Mouse (Mus musculus) induced T-regulatory cell, adult 2 months (primary cell): ENCODE data around the gene Ccser1.

ENCODE experiments used
- DNase-seq: peaks from one replicate; pipeline ENCODE4 v3.0.0-alpha.2; 2012; ENCODE audit warnings: low read depth

The Ccser1 gene

DNA sequence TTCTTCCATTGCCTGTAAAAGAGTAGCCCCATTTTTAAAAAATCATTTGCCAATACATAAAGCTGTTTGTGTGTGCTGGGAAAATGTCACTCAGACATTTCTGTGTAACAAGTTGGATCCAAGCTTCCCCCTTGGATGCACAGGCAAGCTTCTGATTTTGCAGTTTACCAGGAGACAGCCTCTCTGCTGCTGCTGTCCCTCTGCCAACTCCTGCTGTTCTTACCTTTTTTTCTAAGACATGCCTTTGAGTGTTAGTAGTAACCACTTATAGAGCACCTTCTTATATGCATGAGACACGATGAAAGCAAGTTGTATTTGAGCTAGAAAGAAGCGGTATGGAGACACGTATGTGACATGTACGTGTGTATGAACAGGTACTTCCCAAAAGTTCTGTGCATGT, 120.3 kb downstream of the Ccser1 start:
- DNase-seq, result no peak

DNA sequence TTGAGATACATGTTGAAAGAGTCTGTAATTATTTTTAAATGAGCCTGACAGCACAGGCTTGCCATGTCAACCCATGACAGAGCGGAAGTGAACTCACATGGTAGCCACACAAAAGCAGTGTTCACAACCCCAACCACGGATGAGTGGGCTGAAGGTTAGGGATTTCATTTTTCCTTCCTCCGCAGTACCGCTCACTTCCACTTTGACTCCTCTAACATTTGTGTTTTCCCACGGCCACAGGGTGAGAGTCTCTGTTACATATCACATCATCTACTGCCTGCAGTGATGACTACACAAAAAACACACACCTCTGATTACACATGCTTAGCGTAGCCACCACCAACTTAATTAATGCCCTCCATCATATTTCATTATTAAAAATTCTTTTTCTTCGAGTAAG, 120.9 kb downstream of the Ccser1 start:
- DNase-seq, result no peak

DNA sequence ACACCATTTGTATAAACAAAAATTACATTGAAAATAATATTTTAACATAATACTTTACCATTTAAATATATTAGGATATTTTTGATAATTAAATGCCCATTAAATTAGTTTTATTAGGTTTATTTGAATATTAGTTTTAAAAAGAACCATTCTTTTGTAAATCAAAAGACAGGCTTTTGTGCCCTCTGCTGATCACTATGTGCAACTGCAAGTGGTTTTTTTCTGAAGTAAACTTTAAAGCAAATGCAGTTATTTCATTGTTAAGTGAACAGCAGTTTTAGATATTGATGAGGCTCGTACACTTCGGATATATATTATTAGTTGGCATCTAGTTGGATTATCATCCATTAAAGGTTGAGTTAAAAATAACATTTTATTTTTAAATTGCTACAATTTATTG, 121.5 kb downstream of the Ccser1 start:
- peak; percentile 21 for DNase-seq

DNA sequence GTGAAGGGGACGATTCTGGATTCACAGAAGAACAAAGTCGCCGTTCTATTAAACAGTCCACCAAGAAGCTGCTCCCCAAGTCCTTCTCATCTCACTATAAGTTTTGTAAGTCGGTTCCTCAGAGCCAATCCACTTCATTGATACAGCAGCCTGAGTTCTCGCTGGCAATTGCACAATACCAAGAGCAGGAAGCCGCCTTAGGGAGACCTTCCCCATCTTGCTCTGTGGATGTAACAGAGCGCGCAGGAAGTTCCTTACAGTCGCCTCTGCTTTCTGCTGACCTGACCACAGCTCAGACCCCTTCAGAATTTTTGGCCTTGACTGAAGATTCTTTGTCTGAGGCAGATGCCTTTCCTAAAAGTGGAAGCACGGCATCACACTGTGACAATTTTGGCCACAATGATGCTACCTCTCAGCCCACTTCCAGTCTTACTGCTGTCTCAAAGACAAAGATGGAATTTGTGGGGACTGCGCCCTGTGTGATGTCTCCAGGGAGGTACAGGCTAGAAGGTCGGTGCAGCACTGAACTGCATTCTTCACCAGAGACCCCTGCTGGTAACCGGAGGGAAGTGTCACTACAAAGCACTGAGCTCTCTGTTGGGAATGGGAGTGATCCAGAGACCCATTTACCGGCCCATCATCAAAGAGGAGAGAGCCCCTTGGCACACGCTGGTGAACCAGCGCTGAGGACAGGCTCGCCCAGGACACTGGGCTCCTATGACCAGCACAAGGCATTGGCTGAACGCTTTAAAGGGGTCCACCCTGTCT, 131.4 kb downstream of the Ccser1 start:
- DNase-seq, result peak; percentile 6

DNA sequence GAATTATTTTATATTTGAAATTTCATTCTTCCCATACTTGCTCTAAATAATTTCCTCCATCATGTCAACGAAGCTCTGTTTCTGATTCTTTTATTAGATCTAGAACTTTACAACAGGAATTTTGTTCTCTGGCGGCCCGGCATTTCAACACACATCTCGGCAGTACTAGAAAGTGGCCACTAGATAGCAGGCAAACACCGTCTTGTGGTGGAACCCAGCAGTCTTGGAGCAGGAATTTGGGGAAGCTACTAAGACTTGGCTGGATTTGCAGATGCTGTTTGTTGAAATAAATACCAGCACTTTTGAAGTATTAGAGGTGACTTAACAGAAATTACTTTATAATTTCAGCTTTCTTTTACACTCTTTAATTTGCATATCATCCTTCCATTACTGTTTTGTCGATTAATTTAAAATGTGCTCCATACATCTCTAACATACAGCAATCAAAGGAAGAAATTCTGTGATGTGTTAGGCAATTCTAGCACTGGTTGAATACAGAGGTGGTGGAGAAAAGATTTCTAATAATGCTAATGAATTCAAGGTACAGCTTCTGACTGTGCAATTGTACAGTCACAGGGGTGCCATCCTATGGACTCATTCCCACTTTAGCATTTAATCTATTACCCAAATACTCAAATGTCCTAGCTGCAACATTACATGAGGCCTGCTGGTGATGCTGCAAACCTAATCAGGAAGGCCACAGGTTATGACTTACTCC, 135.9 kb downstream of the Ccser1 start:
- no peak for DNase-seq

DNA sequence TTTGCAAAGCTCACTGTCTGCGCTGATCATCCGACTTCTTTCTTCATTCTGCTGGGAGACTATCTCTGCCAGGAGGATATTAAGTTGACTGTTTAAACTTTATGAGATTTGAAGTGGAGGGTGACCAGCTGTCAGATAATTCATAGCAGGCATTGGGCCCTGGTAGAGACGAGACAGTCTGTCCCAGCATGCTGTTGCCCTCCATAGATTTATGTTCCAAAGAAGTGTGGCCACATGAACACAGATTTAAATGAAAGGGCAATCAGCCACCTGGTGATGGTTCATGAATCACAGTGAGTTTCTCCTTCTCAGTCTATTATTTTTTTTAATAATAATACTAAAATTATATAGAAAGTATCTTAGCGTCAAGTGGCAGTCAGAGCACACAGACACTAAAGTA, 140.7 kb downstream of the Ccser1 start:
- no peak for DNase-seq

DNA sequence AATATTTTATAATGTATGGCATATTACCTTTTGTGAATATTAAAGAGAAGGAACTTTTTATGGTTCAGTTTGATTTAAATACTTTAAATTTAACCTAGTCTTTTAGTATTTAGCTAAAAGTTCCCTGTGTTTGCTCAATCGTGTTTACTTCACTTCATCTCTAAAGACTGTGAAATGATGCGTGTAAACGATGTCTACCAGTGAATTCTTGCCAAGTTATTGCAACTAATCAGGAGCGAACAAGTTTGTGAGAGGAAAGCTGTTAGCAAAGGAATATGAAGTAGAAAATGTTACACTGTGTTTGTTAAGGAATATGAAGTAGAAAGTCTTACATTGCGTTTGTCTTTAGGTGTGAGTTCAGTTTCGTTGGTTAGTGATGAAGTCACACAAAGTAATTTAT, 142.2 kb downstream of the Ccser1 start:
- no peak for DNase-seq

DNA sequence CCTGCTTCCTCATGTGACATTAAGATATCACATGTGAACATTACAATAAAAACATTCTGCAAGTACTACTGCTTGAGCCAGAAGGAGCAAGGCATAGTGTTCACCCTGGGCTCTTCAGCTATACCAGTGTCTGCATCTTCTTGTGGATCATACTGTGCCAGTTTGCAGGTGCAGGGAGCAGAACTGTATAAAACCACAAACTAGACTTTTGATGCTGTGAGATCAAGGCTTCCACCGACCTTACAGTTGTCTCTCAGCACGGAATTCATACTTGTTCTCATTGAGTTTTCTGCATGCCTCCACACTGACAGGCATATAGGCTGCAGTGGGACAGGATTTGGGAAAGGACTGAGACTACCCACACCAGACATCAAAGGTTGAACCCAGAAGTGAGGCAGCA, 146.0 kb downstream of the Ccser1 start:
- DNase-seq, result no peak

DNA sequence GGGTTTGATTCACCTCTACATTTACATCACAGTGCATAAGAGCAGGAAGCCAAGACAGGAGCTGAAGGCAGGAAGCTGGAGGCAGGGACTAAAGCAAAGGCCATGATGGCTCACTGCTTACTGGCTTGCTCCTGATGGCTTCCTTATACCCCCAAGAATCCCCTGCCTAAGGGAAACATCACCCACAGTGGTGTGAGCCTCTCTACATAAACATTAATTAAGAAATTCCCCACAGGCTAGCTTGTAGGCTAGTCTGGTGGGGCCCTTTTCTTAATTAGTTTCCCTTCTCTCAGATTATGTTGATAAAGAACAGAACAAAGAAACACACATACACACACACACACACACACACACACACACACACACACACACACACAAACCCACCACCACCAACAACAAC, 148.9 kb downstream of the Ccser1 start:
- DNase-seq, result no peak

DNA sequence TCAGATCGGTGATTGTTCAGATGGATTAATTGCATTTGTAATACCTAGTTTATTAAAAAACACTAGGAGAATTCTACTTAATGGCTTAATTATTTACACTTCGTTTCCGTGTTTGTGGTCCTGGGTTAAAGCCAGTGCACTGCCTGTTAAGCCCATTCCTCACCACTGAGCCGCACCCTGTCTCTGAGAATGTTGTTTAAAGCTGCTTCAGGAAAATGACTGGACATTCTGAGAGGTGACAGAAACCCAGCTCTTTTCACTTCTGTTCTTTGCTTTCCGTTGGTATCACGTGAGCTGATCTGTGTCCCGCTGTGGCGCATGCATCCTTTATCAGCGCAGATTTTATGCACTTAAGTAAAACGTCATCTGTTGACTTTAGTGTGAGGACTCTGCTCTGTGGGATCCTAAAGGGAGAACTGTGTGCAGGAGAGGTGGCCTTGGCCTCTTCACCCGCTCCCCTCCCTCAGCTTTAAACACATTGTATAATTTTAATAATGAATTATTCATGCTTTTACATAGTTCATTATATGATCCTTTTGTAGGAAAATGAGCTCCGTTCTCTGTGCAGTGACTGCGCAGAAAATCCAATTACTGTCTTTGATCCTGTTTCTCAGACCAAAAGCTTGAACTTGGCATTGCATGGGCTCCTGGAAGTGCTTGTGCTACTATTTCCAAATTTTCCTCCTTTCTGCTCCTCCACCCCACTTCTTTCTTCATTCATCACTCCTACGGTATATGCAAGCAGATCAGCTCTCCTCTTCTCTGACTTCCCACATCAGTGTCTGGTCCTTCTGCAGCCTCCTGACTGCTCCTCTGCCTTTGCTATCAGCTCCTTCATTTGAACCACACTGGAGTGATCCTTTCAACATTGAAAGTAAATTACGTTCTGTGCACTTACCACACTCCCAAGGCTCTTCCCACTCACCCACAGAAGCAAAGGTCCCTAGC, 149.7 kb downstream of the Ccser1 start:
- DNase-seq, result no peak

DNA sequence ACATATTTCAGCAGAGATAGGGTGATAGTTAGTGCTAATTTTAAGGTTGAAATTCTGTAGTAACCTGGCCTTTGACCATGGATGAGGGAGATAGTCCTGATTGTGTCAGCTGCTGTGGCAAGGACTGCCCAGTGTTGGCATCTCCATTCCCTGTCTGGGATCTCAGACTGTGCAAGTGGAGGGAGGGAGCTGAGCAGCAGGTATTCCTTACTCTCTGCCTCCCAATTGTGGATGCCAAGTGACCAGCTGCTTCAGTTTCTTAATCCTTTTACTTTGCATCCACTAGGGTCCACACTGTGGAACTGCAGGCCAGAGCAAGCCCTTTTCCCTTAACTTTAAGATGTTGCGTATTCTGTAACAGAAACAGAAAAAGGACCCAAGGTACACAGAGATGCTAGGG, 154.3 kb downstream of the Ccser1 start:
- DNase-seq, result no peak

DNA sequence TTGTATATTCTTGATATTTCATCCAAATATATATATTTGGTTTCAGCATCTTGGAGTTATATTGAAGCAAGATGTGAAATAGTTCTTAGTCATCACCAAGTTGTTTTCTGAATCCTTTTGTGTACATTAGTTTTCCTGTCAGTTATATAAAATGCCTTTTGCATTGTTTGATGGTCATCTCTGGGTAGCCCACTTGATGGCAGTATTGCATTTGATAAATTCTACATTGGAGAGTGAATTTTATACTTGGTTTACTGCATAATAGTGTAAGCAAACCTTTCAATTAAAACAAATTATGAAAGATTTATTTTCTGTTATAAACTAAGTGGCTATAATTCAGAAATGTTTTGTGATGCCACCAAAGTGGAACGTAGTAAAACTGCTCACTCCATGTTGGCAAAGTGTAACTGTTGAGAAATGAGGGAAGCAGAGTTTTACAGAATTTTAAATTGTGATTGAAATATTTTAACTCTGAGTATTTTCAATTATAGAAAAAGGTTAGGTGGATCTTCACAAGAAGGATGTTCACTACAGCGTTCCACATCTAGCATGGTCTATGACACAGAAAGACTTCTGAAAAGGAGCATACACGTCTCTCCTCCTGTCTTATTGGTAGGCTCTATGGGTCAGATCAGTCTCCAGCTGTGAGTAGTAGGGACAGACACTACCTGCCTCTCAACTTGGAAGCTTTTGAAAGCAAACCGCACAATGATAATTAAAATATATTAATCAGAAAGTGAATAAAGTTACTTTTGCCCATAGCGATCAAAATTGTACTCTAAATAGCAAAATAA, 167.1 kb downstream of the Ccser1 start:
- DNase-seq, result no peak

DNA sequence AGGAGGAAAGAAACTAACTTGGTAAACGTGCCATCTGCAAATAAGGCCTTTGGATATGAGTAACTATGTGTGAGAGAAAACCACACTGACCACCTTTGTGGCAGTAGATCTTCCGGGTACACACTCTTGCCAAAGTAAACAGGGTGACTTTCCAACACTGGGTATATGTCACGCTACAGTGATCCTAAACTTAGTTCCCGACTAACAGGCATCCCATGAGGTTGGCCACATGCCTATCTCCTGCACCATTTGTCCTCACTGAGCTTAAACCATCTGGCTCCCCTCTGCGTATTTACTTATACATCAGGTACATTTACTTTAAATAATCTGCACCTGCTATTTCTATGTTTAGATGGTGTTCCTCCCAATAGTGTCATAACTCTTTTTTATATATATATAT, 183.6 kb downstream of the Ccser1 start:
- DNase-seq, result no peak

DNA sequence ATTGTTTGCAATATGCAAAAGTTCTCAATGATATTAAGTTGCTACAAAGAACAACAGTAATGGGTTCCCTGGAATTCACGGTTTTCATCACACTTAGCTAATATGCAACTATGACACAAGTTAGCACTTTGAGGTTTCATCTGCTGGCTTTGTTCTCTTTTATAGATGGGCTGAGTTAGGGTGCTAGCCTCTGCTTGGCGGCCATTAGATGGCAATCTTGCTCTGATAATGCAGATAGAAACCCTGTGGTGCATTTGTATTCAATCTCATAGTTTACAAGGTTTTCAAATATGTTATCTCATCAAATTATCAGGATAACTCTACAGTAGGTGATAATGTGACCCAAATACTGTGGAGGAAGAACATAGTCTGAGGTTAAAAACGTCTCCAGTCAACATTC, 202.4 kb downstream of the Ccser1 start:
- no peak for DNase-seq

DNA sequence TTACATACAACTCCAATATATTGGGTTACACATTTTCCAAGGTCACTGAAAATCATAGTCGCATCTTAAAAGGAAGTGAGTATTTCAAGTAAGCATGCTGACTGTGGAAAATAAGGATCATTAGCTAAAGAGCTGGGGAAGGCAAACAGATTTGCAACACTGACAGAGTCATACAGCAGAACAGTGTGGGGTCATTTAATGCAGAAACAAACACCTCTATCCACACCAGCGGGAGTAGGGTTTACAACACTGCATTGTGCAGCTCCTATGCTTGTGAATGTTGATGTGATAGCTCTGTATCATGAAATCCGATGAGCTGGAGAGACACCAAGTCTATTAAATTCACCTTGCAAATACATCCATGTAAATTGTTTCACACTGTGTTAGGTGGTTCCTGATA, 202.9 kb downstream of the Ccser1 start:
- DNase-seq, result no peak

DNA sequence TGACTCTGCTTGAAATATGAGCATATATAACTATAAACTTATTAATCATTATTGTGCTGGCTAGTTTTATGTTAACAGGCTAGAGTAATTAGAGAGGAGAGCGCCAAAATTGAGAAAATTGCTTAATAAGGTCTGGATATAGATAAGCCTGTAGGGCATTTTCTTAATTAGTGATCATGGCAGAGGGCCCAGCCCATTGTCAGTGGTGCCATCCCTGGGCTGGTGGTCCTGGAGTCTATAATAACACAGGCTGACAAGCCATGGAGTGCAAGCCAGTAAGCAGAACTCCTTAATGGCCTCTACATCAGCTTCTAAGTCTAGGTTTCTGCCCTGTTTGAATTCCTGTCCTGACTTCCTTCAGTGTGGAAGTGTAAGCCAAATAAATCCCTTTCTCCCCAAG, 206.9 kb downstream of the Ccser1 start:
- DNase-seq, result no peak

DNA sequence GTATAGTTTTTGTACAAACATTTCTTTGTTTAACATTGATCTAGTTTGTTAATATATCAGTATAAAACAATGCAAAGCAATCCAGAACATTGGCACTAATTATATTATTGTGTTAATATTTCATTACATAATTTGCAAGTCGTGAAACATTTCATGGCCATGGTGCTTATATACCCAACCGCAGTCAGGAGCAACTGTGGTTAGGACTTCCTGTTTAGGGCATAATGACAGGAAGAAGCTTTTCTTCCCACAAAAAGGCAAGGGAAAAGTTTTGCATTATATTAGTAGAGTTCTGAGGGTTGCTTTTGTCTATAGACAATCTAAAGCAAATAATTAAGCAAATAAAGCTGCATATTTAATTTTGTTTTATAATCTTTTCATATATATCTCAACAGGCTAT, 247.4 kb downstream of the Ccser1 start:
- no peak for DNase-seq

DNA sequence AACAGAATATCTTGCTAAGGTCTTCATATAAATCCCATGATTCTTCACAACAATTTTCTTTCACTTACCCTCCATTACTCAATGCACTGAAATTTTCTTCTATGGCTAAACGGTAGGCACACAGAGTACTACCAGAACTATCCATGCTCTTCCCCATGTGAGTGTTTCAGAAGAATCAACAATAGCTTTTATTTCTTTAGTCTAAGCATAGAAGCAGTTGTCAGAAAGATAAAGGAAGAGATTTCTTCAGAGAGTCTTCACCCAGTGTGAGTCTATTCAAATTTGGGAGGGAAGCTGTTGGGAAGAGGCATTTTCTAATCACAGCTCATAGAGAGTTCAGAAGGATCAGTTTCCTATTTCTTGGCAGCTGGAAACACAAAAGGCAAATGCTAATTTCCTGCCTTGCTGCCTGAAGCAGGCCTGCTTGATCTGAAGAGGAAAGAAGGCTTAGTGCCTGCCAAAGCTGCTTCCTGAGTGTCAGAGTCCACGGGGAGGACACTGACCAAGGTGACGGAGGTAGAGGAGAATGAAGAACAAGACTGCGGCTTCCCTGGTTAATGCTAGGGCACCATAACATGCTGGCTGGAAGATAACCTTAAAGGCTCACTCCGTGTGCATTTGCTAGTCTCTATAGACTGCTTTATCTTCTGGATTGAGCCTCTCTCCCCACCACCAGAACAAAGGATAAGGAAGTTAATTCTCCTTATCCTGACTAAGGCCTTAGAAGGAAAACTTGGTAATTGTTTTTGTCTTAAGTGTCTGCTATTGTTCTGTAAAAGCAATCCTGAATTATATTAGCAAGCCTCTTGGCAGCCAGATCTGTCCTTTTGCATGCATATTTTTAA, 251.0 kb downstream of the Ccser1 start:
- no peak for DNase-seq

DNA sequence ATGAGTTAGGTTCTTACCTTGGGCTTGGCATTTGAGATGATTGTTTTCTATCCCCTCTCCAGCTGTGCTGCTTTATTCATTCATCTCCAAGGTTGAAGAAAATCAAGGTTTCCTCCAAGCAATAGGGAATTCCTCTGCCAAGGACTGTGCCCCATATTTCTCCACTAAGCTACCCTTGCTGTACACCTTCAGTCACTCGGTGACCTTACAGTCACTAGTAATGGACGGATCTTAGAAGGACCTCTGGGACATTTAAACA, 251.5 kb downstream of the Ccser1 start:
- no peak for DNase-seq

DNA sequence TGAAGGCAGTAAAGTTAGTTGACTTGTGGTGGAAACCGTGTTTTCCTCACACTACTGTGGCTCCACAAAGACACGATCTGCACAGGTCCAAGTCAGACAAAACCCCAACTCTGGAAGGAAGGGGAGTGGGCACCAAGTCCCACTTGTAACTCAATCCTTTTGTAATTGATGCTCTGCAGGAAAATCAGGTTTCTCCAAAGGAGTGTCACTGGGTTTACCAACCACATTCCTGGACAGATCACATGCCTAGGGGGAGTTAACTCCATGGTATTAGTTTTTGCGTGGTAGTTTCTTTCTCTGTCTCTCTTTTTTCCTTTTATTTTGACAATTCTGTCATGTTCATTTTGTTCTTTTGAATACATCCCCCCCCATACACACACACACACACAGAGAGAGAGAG, 252.0 kb downstream of the Ccser1 start:
- no peak for DNase-seq

DNA sequence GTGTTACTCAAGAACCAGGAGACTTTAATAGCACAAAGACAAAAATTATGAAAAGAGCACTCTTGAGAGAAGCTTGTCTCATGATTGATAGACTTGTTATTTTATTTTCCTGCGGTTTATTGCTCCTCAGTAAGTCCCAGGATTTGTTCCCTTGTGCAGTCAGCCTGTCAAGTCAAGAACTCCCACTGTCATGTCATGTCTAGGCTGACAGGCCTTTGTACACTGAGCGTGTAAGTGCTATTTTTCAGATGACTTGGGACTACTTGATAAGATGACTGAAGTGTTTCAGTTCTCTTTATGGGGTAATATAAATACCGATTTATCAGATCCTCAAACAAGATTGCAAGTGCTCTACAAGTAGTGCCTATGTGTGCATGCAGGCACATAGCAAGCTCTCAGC, 252.6 kb downstream of the Ccser1 start:
- no peak for DNase-seq
